Mouse (Mus musculus) kidney, postnatal 4 days (tissue): ENCODE results near the gene Vsig10.
"Not testable (repeated sequence)": the region's sequence is repeated elsewhere in the genome, so short reads cannot be mapped to it uniquely, and the experiment has no call there.

Experiments used
- DNase-seq, 2 experiments: peaks; one replicate each; pipeline ENCODE4 v3.0.0; 2021; ENCODE audit warnings: mixed read lengths in 2 of 2

Gene Vsig10

GRCm38 (mm10) chr5:117318741-117319629, at the start of gene Vsig10:
Gene Vsig10, plus strand, starts transcription at chr5:117319083.
- peak; percentile 77 to 87 for DNase-seq

- no peak for DNase-seq
These were observed 49.5 kb upstream of the Vsig10 start for GRCm38 (mm10) chr5:117269395-117269794.

- no peak for DNase-seq
These were observed 46.9 kb upstream of the Vsig10 start for GRCm38 (mm10) chr5:117271945-117272344.

GRCm38 (mm10) chr5:117274817-117275216, 44.1 kb upstream of the Vsig10 start:
- no peak for DNase-seq

- DNase-seq: no peak
These were observed 41.1 kb upstream of the Vsig10 start for GRCm38 (mm10) chr5:117277784-117278183.

GRCm38 (mm10) chr5:117278809-117279668, 39.8 kb upstream of the Vsig10 start:
- peak; percentile 46 to 64 for DNase-seq

GRCm38 (mm10) chr5:117279669-117280050, 39.2 kb upstream of the Vsig10 start:
- no peak for DNase-seq

GRCm38 (mm10) chr5:117281536-117281935, 37.3 kb upstream of the Vsig10 start:
- DNase-seq: peak; percentile 43 to 64

- no peak for DNase-seq
These were observed 36.5 kb upstream of the Vsig10 start for GRCm38 (mm10) chr5:117282360-117282759.

- no peak for DNase-seq
These were observed 34.9 kb upstream of the Vsig10 start for GRCm38 (mm10) chr5:117284029-117284428.

- peak; percentile 26 to 30 for DNase-seq
These were observed 34.2 kb upstream of the Vsig10 start for GRCm38 (mm10) chr5:117284682-117285081.

GRCm38 (mm10) chr5:117285266-117285665, 33.6 kb upstream of the Vsig10 start:
- DNase-seq: no peak

- DNase-seq: no peak
These were observed 32.6 kb upstream of the Vsig10 start for GRCm38 (mm10) chr5:117286286-117286685.

- DNase-seq: peak; percentile 98 to 99
These were observed 31.8 kb upstream of the Vsig10 start, which contains the start of gene Pebp1 for GRCm38 (mm10) chr5:117286831-117287822. Gene Pebp1, minus strand, starts transcription at chr5:117287625.

GRCm38 (mm10) chr5:117289646-117290045, 29.2 kb upstream of the Vsig10 start:
- no peak for DNase-seq

GRCm38 (mm10) chr5:117290081-117290480, 28.8 kb upstream of the Vsig10 start:
- no peak for DNase-seq

- DNase-seq: no peak
These were observed 27.6 kb upstream of the Vsig10 start for GRCm38 (mm10) chr5:117291312-117291711.

GRCm38 (mm10) chr5:117292547-117292946, 26.3 kb upstream of the Vsig10 start:
- DNase-seq: no peak

- DNase-seq: not testable (repeated sequence)
These were observed 25.1 kb upstream of the Vsig10 start for GRCm38 (mm10) chr5:117293776-117294175.

- DNase-seq: no peak
These were observed 23.9 kb upstream of the Vsig10 start for GRCm38 (mm10) chr5:117295011-117295410.

GRCm38 (mm10) chr5:117302899-117303298, 16.0 kb upstream of the Vsig10 start:
- DNase-seq: no peak
